Mouse (Mus musculus): Measurements from ENCODE around the gene Hipk4.

DNA sequence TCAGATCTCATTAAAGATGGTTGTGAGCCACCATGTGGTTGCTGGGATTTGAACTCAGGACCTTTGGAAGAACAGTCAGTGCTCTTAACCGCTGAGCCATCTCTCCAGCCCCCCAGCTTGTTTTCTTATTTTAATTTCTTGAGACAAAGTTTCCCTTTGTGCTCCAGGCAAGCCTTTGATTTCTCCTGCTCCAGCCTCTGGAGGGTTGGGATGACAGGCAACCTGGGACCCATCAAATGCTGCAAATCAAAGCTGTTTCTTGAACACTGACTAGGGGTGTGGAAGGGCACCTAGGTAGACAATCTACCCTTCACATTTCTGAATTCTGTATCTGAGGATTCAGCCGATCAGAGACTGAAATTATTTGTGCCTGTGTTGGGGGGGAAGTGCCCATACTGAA, 12.3 kb upstream of the Hipk4 start:
- no peak for TF ChIP-seq E2F4 (IDR thresholded peaks at IDR 0.05; ENCODE audit: insufficient replicate concordance, low read depth, low read length)
- no peak for TF ChIP-seq HCFC1 (IDR thresholded peaks at IDR 0.05; ENCODE audit: low read depth, low read length)
- no peak for TF ChIP-seq POLR2A (IDR thresholded peaks at IDR 0.05; ENCODE audit: low read depth, low read length)
- no peak for TF ChIP-seq CTCF (conservative IDR thresholded peaks at IDR 0.05 in 1 of 2, IDR thresholded peaks at IDR 0.05 in 1 of 2; ENCODE audit: low read depth in 2 of 2, low read length in 2 of 2)
